Mouse (Mus musculus) testis, adult 2 months (tissue): ENCODE data around the gene Agbl3.

Source experiments
- CTCF ChIP-seq: fragments of 200-500 bp; IDR thresholded peaks from 2 replicates; pipeline ENCODE4 v1.5.1; 2012; ENCODE audit warnings: low read depth, mild to moderate bottlenecking, inconsistent platforms, low read length, moderate library complexity; ENCODE audit not compliant: control insufficient read depth, insufficient read depth, insufficient replicate concordance
- POLR2A ChIP-seq: fragments of 200-500 bp; IDR thresholded peaks from 2 replicates; pipeline ENCODE4 v1.6.1; 2012; ENCODE audit warnings: low read depth, mild to moderate bottlenecking, inconsistent platforms, low read length, moderate library complexity; ENCODE audit not compliant: control insufficient read depth

GRCm38 (mm10) chr6:34862381-34862780, 82.1 kb downstream of the Agbl3 start:
- TF ChIP-seq CTCF (no peak), POLR2A (no peak)
